Mouse (Mus musculus): Measurements from ENCODE around the gene Kif4. TPM values are rescaled to one million over a fixed set of nuclear protein-coding genes. Genes with fewer than 3 reads are reported as not detected.
A peak's percentile ranks its signal among the peaks of the same experiment; 100 is the strongest.

Gene Kif4
- polyA plus RNA-seq (2011; ENCODE audit: insufficient read depth, insufficient read length, low read depth, missing spikeins), result 47.6 and 54.7 TPM in 2 replicates

GRCm38 (mm10) chrX:100625546-100625801 lies at the start of gene Kif4:
Gene Kif4, plus strand, starts transcription at chrX:100625737.
- Histone ChIP-seq H3K9me3 (replicated peaks; ENCODE audit: control insufficient read depth, insufficient read depth, low read length, poor library complexity, severe bottlenecking) (no peaks in the 10 kb centered on the region), H3K27ac (ENCODE audit: insufficient read depth, low read length) (peak within 1 kb of the TSS; percentile 84), H3K27me3 (ENCODE audit: control insufficient read depth, insufficient read depth, low read length, poor library complexity, severe bottlenecking) (no peaks in the 10 kb centered on the region), H3K36me3 (ENCODE audit: control insufficient read depth, insufficient read depth, low read length, poor library complexity, severe bottlenecking) (peaks cover 3% of the 10 kb centered on the region), H3K4me1 (ENCODE audit: control insufficient read depth, insufficient read depth, low read length) (no peaks in the 10 kb centered on the region), H3K4me3 (ENCODE audit: low read depth, low read length) (peak within 1 kb of the TSS; percentile 94), H3K9ac (ENCODE audit: low read depth, poor library complexity, severe bottlenecking) (peak within 1 kb of the TSS; percentile 88)
- TF ChIP-seq CTCF (IDR thresholded peaks at IDR 0.05; ENCODE audit: low read depth, low read length) (no peak), EP300 (IDR thresholded peaks at IDR 0.05; ENCODE audit: insufficient read depth, low read depth, low read length) (no peak), POLR2A (IDR thresholded peaks at IDR 0.05; ENCODE audit: insufficient read depth, low read length) (no peak)

DNA sequence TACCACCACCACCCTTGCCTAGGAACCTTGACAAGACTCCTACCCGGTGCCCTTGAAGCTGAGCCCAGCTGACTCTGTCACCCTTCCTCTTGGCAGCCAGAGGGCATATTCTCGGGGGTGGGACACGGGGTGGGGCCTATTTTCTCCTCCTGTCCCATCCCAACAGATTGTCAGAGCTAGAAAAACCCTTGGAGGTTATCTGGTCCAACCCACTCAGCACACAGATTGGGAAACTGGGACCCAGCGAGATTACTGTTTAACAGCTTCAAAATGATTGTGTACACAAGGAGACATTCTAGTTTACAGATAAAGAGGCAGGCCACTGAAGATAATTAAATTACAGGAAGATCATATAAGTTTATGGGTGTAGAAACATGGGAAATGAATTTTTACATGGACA lies 30.7 kb upstream of the Kif4 start, which contains the start of gene P2ry4:
P2ry4 (minus strand) TSS at position 79 of the 400 bp plus-strand sequence.
- no peak within 1 kb of the TSS for H3K4me3 ChIP-seq (ENCODE audit: low read depth, low read length)
- no peak within 1 kb of the TSS for H3K9ac ChIP-seq (ENCODE audit: low read depth, poor library complexity, severe bottlenecking)
- H3K9me3 ChIP-seq (replicated peaks; ENCODE audit: control insufficient read depth, insufficient read depth, low read length, poor library complexity, severe bottlenecking), result no peaks in the 10 kb centered on the region
- H3K27me3 ChIP-seq (ENCODE audit: control insufficient read depth, insufficient read depth, low read length, poor library complexity, severe bottlenecking), result no peaks in the 10 kb centered on the region
- no peaks in the 10 kb centered on the region for H3K36me3 ChIP-seq (ENCODE audit: control insufficient read depth, insufficient read depth, low read length, poor library complexity, severe bottlenecking)
- TF ChIP-seq CTCF (IDR thresholded peaks at IDR 0.05; ENCODE audit: low read depth, low read length) (no peak), EP300 (IDR thresholded peaks at IDR 0.05; ENCODE audit: insufficient read depth, low read depth, low read length) (no peak), POLR2A (IDR thresholded peaks at IDR 0.05; ENCODE audit: insufficient read depth, low read length) (no peak)
- H3K4me1 ChIP-seq (ENCODE audit: control insufficient read depth, insufficient read depth, low read length), result no peaks in the 10 kb centered on the region
- no peak within 1 kb of the TSS for H3K27ac ChIP-seq (ENCODE audit: insufficient read depth, low read length)

DNA sequence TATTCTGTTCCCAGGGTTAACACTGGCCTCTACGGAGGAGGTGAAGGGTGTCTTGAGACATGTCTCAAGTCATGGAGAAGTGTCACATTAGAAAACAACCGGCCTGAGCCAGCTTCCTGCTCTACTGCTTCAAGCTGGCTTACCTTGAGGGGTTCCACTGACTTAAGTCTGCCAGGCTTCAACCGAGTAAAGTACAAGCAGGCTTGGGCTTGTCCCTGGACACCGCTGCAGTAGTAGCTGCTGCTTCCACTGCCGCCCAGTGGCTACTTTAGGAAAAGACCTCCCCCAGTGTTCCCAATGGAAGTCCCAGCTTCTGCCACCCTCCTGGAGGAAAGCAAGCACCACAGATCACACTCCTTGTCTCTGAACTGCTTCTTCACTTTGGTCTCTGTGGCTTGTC lies 28.1 kb upstream of the Kif4 start:
- no peak overlapping the region for H3K27ac ChIP-seq (ENCODE audit: insufficient read depth, low read length)
- H3K4me1 ChIP-seq (ENCODE audit: control insufficient read depth, insufficient read depth, low read length), result no peaks in the 10 kb centered on the region
- peak; percentile 60 for TF ChIP-seq CTCF (IDR thresholded peaks at IDR 0.05; ENCODE audit: low read depth, low read length)
- TF ChIP-seq POLR2A (IDR thresholded peaks at IDR 0.05; ENCODE audit: insufficient read depth, low read length), result no peak
- H3K36me3 ChIP-seq (ENCODE audit: control insufficient read depth, insufficient read depth, low read length, poor library complexity, severe bottlenecking), result no peaks in the 10 kb centered on the region
- H3K9ac ChIP-seq (ENCODE audit: low read depth, poor library complexity, severe bottlenecking), result no peak overlapping the region
- H3K4me3 ChIP-seq (ENCODE audit: low read depth, low read length), result no peak overlapping the region
- H3K9me3 ChIP-seq (replicated peaks; ENCODE audit: control insufficient read depth, insufficient read depth, low read length, poor library complexity, severe bottlenecking), result no peaks in the 10 kb centered on the region
- no peaks in the 10 kb centered on the region for H3K27me3 ChIP-seq (ENCODE audit: control insufficient read depth, insufficient read depth, low read length, poor library complexity, severe bottlenecking)

GRCm38 (mm10) chrX:100599755-100600154 lies 25.8 kb upstream of the Kif4 start:
- Histone ChIP-seq H3K27ac (ENCODE audit: insufficient read depth, low read length) (no peak overlapping the region), H3K4me1 (ENCODE audit: control insufficient read depth, insufficient read depth, low read length) (no peaks in the 10 kb centered on the region), H3K9me3 (replicated peaks; ENCODE audit: control insufficient read depth, insufficient read depth, low read length, poor library complexity, severe bottlenecking) (no peaks in the 10 kb centered on the region), H3K9ac (ENCODE audit: low read depth, poor library complexity, severe bottlenecking) (no peak overlapping the region), H3K4me3 (ENCODE audit: low read depth, low read length) (no peak overlapping the region), H3K36me3 (ENCODE audit: control insufficient read depth, insufficient read depth, low read length, poor library complexity, severe bottlenecking) (no peaks in the 10 kb centered on the region), H3K27me3 (ENCODE audit: control insufficient read depth, insufficient read depth, low read length, poor library complexity, severe bottlenecking) (no peaks in the 10 kb centered on the region)
- TF ChIP-seq EP300 (IDR thresholded peaks at IDR 0.05; ENCODE audit: insufficient read depth, low read depth, low read length) (no peak), CTCF (IDR thresholded peaks at IDR 0.05; ENCODE audit: low read depth, low read length) (no peak), POLR2A (IDR thresholded peaks at IDR 0.05; ENCODE audit: insufficient read depth, low read length) (no peak)

GRCm38 (mm10) chrX:100605314-100605713 lies 20.2 kb upstream of the Kif4 start, which contains the start of gene Arr3:
Gene Arr3, plus strand, starts transcription at chrX:100605497.
- no peak within 1 kb of the TSS for H3K9ac ChIP-seq (ENCODE audit: low read depth, poor library complexity, severe bottlenecking)
- no peak for TF ChIP-seq POLR2A (IDR thresholded peaks at IDR 0.05; ENCODE audit: insufficient read depth, low read length)
- TF ChIP-seq EP300 (IDR thresholded peaks at IDR 0.05; ENCODE audit: insufficient read depth, low read depth, low read length), result no peak
- no peak for TF ChIP-seq CTCF (IDR thresholded peaks at IDR 0.05; ENCODE audit: low read depth, low read length)
- H3K27me3 ChIP-seq (ENCODE audit: control insufficient read depth, insufficient read depth, low read length, poor library complexity, severe bottlenecking), result no peaks in the 10 kb centered on the region

DNA sequence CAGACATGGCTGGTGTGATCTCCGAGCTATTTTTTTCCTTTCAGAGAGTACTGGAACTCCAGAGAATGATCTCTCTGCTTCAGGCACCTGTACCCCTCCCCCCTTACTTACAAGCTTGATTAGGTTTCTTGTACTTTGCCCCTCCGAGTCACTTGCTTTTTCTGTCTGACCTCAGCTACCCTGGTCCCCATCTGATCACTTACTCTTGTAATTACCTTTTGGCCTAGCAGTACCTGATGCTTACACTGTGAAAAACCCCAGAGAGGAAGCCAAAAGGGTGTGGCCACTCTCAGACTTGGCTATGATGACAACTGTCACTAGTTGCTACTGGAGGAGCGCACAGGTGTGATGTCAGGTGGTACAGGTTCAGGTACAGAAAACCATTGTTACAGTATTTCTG lies 7.0 kb upstream of the Kif4 start:
- Histone ChIP-seq H3K9ac (ENCODE audit: low read depth, poor library complexity, severe bottlenecking) (no peak overlapping the region), H3K27ac (ENCODE audit: insufficient read depth, low read length) (no peak overlapping the region), H3K36me3 (ENCODE audit: control insufficient read depth, insufficient read depth, low read length, poor library complexity, severe bottlenecking) (peaks cover 3% of the 10 kb centered on the region), H3K4me3 (ENCODE audit: low read depth, low read length) (no peak overlapping the region), H3K27me3 (ENCODE audit: control insufficient read depth, insufficient read depth, low read length, poor library complexity, severe bottlenecking) (no peaks in the 10 kb centered on the region), H3K9me3 (replicated peaks; ENCODE audit: control insufficient read depth, insufficient read depth, low read length, poor library complexity, severe bottlenecking) (no peaks in the 10 kb centered on the region), H3K4me1 (ENCODE audit: control insufficient read depth, insufficient read depth, low read length) (peaks cover 5% of the 10 kb centered on the region)
- TF ChIP-seq CTCF (IDR thresholded peaks at IDR 0.05; ENCODE audit: low read depth, low read length) (no peak), POLR2A (IDR thresholded peaks at IDR 0.05; ENCODE audit: insufficient read depth, low read length) (no peak), EP300 (IDR thresholded peaks at IDR 0.05; ENCODE audit: insufficient read depth, low read depth, low read length) (no peak)

More at GRCm38 (mm10) chrX:100605314-100605713, 20.2 kb upstream of the Kif4 start, which contains the start of gene Arr3:
- Histone ChIP-seq H3K9me3 (replicated peaks; ENCODE audit: control insufficient read depth, insufficient read depth, low read length, poor library complexity, severe bottlenecking) (no peaks in the 10 kb centered on the region), H3K36me3 (ENCODE audit: control insufficient read depth, insufficient read depth, low read length, poor library complexity, severe bottlenecking) (no peaks in the 10 kb centered on the region), H3K4me1 (ENCODE audit: control insufficient read depth, insufficient read depth, low read length) (no peaks in the 10 kb centered on the region), H3K27ac (ENCODE audit: insufficient read depth, low read length) (no peak within 1 kb of the TSS), H3K4me3 (ENCODE audit: low read depth, low read length) (no peak within 1 kb of the TSS)

Data from ES-Bruce4 (cell line).